Mouse (Mus musculus): ENCODE data around the gene She.

She gene

GRCm38 (mm10) chr3:89880036-89880851 is 49.1 kb downstream of the She start:
- ChIA-PET POLR2A (interaction anchor here in 3 of 4 experiments (0.5 to 1.0 kb wide), 4 partner anchors 9 to 234 kb away, joined by 3 to 5 read pairs (median 4); no protein-coding TSS in a partner anchor), CTCF (interaction anchor here in 1 of 4 experiments (0.6 kb wide), 1 partner anchor 631 kb away, joined by 3 read pairs; no protein-coding TSS in a partner anchor)

GRCm38 (mm10) chr3:89882556-89883181 is 51.5 kb downstream of the She start:
- ChIA-PET CTCF (interaction anchor here in 1 of 4 experiments (1.0 kb wide), 1 partner anchor 285 kb away, joined by 3 read pairs; no protein-coding TSS in a partner anchor), POLR2A (interaction anchor here in 2 of 4 experiments (0.6 to 5.7 kb wide), 11 partner anchors 10 to 83 kb away, joined by 3 to 69 read pairs (median 4); no protein-coding TSS in a partner anchor)

- ChIA-PET POLR2A (interaction anchor here in 3 of 4 experiments (1.0 to 5.7 kb wide), 8 partner anchors 11 to 25 kb away, joined by 3 to 69 read pairs (median 6); no protein-coding TSS in a partner anchor), CTCF (interaction anchor here in 2 of 4 experiments (0.6 to 1.1 kb wide), 3 partner anchors 68 to 1267 kb away, joined by 3 to 6 read pairs (median 3); no protein-coding TSS in a partner anchor)
These were observed 52.4 kb downstream of the She start for GRCm38 (mm10) chr3:89883582-89884041.

- CTCF ChIA-PET, result interaction anchor here (0.5 to 1.3 kb wide), 6 partner anchors 9 to 563 kb away, joined by 3 read pairs; no protein-coding TSS in a partner anchor
These were observed 54.6 kb downstream of the She start for GRCm38 (mm10) chr3:89885766-89886165.

GRCm38 (mm10) chr3:89887582-89888230 is 56.5 kb downstream of the She start:
- CTCF ChIA-PET, result interaction anchor here in 1 of 4 experiments (1.2 kb wide), 1 partner anchor 77 kb away, joined by 3 read pairs; no protein-coding TSS in a partner anchor
- POLR2A ChIA-PET, result interaction anchor here in 2 of 4 experiments (0.6 to 5.7 kb wide), 6 partner anchors 9 to 67 kb away, joined by 3 to 69 read pairs (median 4); no protein-coding TSS in a partner anchor

More at GRCm38 (mm10) chr3:89885766-89886165, 54.6 kb downstream of the She start:
- POLR2A ChIA-PET, result interaction anchor here in 3 of 4 experiments (0.7 to 5.7 kb wide), 29 partner anchors 9 to 332 kb away, joined by 3 to 69 read pairs (median 3); partner anchors contain the start of genes Il6ra (in 2 of the 3), Atp8b2 (in 1 of the 3) and Hax1 (in 1 of the 3)

- POLR2A ChIA-PET, result interaction anchor here in 1 of 4 experiments (1.2 kb wide), 1 partner anchor 25 kb away, joined by 3 read pairs; no protein-coding TSS in a partner anchor
- CTCF ChIA-PET, result no interaction called here
These were observed 58.8 kb downstream of the She start for GRCm38 (mm10) chr3:89889841-89890430.

- ChIA-PET POLR2A (interaction anchor here in 2 of 4 experiments (0.7 to 1.5 kb wide), 4 partner anchors 12 to 64 kb away, joined by 3 read pairs; no protein-coding TSS in a partner anchor), CTCF (no interaction called here)
These were observed 60.5 kb downstream of the She start for GRCm38 (mm10) chr3:89891696-89892095.

GRCm38 (mm10) chr3:89892517-89893106 is 61.4 kb downstream of the She start:
- ChIA-PET CTCF (interaction anchor here in 2 of 4 experiments (0.6 to 1.2 kb wide), 2 partner anchors 20 to 24 kb away, joined by 3 to 10 read pairs; partner anchors contain the start of gene Il6ra (in 1 of the 2)), POLR2A (interaction anchor here in 3 of 4 experiments (0.6 to 1.6 kb wide), 12 partner anchors 11 to 63 kb away, joined by 3 to 7 read pairs (median 3); partner anchors contain the start of genes Il6ra (in 2 of the 3) and She (in 1 of the 3))

GRCm38 (mm10) chr3:89896571-89896970 is 65.4 kb downstream of the She start:
- POLR2A ChIA-PET, result interaction anchor here (0.6 to 3.4 kb wide), 34 partner anchors 9 to 181 kb away, joined by 3 to 18 read pairs (median 4); partner anchors contain the start of gene Il6ra (in 2 of the 4)

GRCm38 (mm10) chr3:89897204-89897796 is 66.1 kb downstream of the She start:
- ChIA-PET CTCF (interaction anchor here in 3 of 4 experiments (0.5 to 1.4 kb wide), 6 partner anchors 41 to 1659 kb away, joined by 3 to 16 read pairs (median 4); no protein-coding TSS in a partner anchor), POLR2A (interaction anchor here (0.8 to 3.4 kb wide), 29 partner anchors 8 to 180 kb away, joined by 3 to 18 read pairs (median 4); partner anchors contain the start of gene Il6ra (in 2 of the 4))

More at GRCm38 (mm10) chr3:89896571-89896970, 65.4 kb downstream of the She start:
- CTCF ChIA-PET, result interaction anchor here (0.6 to 1.4 kb wide), 8 partner anchors 8 to 1658 kb away, joined by 3 to 16 read pairs (median 3); no protein-coding TSS in a partner anchor

- CTCF ChIA-PET, result interaction anchor here in 1 of 4 experiments (1.4 kb wide), 1 partner anchor 41 kb away, joined by 16 read pairs; no protein-coding TSS in a partner anchor
- POLR2A ChIA-PET, result interaction anchor here in 3 of 4 experiments (0.7 to 3.4 kb wide), 12 partner anchors 11 to 180 kb away, joined by 3 to 18 read pairs (median 4); partner anchors contain the start of gene Il6ra (in 2 of the 3)
These were observed 66.8 kb downstream of the She start for GRCm38 (mm10) chr3:89898011-89898410.

GRCm38 (mm10) chr3:89898870-89899510 is 67.8 kb downstream of the She start:
- POLR2A ChIA-PET, result interaction anchor here in 3 of 4 experiments (0.6 to 3.4 kb wide), 10 partner anchors 10 to 82 kb away, joined by 3 to 18 read pairs (median 3); partner anchors contain the start of gene Il6ra (in 1 of the 3)

GRCm38 (mm10) chr3:89899511-89899908 is 68.3 kb downstream of the She start:
- ChIA-PET POLR2A (interaction anchor here in 2 of 4 experiments (0.6 to 3.4 kb wide), 7 partner anchors 9 to 83 kb away, joined by 3 to 18 read pairs (median 4); partner anchors contain the start of gene Il6ra (in 1 of the 2)), CTCF (interaction anchor here in 1 of 4 experiments (0.7 kb wide), 1 partner anchor 28 kb away, joined by 4 read pairs; no protein-coding TSS in a partner anchor)

More at GRCm38 (mm10) chr3:89898870-89899510, 67.8 kb downstream of the She start:
- CTCF ChIA-PET, result interaction anchor here in 1 of 4 experiments (0.7 kb wide), 1 partner anchor 27 kb away, joined by 4 read pairs; no protein-coding TSS in a partner anchor

- ChIA-PET CTCF (interaction anchor here in 1 of 4 experiments (0.6 kb wide), 1 partner anchor 427 kb away, joined by 3 read pairs; no protein-coding TSS in a partner anchor), POLR2A (interaction anchor here in 2 of 4 experiments (0.6 to 1.9 kb wide), 2 partner anchors 9 to 25 kb away, joined by 4 to 6 read pairs; no protein-coding TSS in a partner anchor)
These were observed 76.7 kb downstream of the She start for GRCm38 (mm10) chr3:89907846-89908245.

All from embryonic stem cell, embryonic (primary cell).